Mouse (Mus musculus): ENCODE results near the gene Olfr159. TPM values are rescaled to one million over a fixed set of nuclear protein-coding genes. Genes with fewer than 3 reads are reported as not detected.
"Not testable (repeated sequence)": the region's sequence is repeated elsewhere in the genome, so short reads cannot be mapped to it uniquely, and the experiment has no call there.

The Olfr159 gene
- not detected in 2 replicates for polyA plus RNA-seq (2016; fragmentation: Nextera tagmentation; extraction: Ambion mirVana)

DNA sequence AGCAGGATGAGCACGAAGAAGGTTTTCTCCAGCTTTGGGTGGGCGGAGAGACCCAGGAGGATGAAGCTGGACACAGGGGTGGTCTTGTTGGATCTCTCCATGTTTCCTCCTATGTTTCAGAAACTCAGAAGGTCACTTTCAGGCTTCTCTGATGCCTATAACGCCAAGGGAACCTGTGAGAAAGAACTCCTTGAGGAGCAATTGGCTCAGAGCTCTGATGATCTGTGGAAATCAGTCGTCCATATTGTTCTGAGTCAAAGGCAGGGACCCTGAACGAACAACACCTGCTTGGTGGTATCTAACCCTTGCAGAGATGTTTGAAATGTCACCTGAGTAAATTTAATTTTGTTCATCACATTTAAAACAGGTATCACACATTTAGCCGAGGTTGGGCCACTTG lies at the start of gene Olfr159:
Olfr159 (minus strand) TSS at position 101 of the 400 bp plus-strand sequence.
- Histone ChIP-seq H3K36me3 (no peaks in the 10 kb centered on the region), H3K4me1 (no peaks in the 10 kb centered on the region), H3K27ac (no peak within 1 kb of the TSS), H3K4me2 (no peak within 1 kb of the TSS), H3K9me3 (replicated peaks) (no peaks in the 10 kb centered on the region; the same call in 1 of the 2 replicates), H3K4me3 (no peak within 1 kb of the TSS), H3K9ac (no peak within 1 kb of the TSS), H3K27me3 (replicated peaks) (no peaks in the 10 kb centered on the region)
- WGBS (ENCODE audit: insufficient replicate concordance): 62% methylated on average over 6 of the region's 6 CpGs
- no peak for ATAC-seq

DNA sequence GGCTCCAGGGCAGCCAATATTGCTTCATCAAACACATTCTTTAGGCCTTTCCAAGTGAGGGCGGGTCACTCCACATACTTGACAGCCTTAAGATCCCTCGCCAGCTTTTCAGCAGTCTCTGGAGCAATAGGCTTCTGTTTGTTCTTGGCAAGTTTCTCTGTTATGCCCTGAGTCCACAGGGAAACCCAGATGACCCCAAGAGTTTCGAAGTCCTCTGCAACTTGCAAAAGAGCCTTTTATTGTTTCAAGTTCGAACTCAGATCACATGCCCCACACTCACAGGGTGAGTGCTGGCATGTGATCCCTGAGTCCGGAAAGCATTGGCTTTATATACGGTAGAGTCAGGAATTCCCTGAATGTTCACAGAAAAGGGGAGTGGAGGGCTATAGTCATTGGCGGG lies 28.1 kb upstream of the Olfr159 start:
- no peak overlapping the region for H3K27ac ChIP-seq
- H3K9me3 ChIP-seq (replicated peaks): peaks cover 3% of the 10 kb centered on the region; the same call in 1 of the 2 replicates
- no peak overlapping the region for H3K4me3 ChIP-seq
- H3K4me1 ChIP-seq: no peaks in the 10 kb centered on the region
- no peaks in the 10 kb centered on the region for H3K36me3 ChIP-seq
- no peak overlapping the region for H3K9ac ChIP-seq
- no peaks in the 10 kb centered on the region for H3K27me3 ChIP-seq (replicated peaks)
- ATAC-seq: no peak
- 62% methylated on average over 7 of the region's 7 CpGs for WGBS (ENCODE audit: insufficient replicate concordance)
- no peak overlapping the region for H3K4me2 ChIP-seq

DNA sequence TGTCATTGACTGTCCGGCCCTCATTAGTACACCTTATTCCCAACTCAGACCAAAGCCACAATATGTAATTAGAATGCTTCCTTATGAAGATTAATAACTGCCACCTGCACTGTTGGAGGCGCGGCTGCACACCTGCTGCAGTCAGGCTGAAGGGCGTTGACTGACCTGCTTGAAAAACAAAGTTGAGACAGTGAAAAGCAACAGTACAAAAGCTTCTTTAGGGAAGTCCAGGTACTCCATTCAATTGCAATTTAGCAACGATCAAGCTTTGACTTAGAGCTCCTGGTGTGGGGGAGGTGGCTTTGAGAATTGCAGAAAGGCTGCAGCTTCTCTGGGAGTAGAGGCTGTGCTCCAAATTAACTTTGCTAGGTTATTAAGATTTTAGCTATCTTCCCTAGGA lies 25.0 kb upstream of the Olfr159 start:
- WGBS (ENCODE audit: insufficient replicate concordance): 65% methylated on average over 5 of the region's 5 CpGs
- H3K4me2 ChIP-seq; H3K27me3 ChIP-seq (replicated peaks); H3K4me1 ChIP-seq; H3K9me3 ChIP-seq (replicated peaks); H3K27ac ChIP-seq; H3K4me3 ChIP-seq; H3K9ac ChIP-seq; H3K36me3 ChIP-seq; ATAC-seq: not testable (repeated sequence)

DNA sequence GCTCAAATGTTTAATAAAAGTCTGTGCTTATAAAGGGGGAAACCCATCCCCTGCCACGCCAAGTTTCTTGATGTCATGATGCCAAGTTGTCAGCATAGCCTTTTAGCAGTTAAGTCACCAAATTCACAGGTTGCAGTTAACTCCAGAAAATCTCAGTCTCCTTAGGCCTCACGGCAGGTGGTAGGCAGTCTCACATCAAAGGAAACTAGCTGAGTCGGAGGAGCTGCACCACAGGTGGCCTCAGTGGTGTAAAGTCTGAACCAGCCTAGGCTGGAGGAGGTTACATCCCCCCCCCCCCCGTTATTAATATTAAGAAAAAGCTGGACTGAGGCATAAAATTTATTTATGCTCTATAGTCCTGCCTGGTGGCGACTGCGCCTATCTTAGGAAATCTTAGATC lies 24.5 kb upstream of the Olfr159 start:
- ATAC-seq: no peak
- Histone ChIP-seq H3K9me3 (replicated peaks) (no peaks in the 10 kb centered on the region), H3K27me3 (replicated peaks) (no peaks in the 10 kb centered on the region), H3K4me3 (no peak overlapping the region), H3K36me3 (no peaks in the 10 kb centered on the region), H3K27ac (no peak overlapping the region), H3K9ac (no peak overlapping the region), H3K4me1 (no peaks in the 10 kb centered on the region), H3K4me2 (no peak overlapping the region)
- 67% methylated on average over 6 of the region's 6 CpGs for WGBS (ENCODE audit: insufficient replicate concordance)

- no peak overlapping the region for H3K27ac ChIP-seq
- no peaks in the 10 kb centered on the region for H3K36me3 ChIP-seq
- ATAC-seq: no peak
- no peak overlapping the region for H3K4me2 ChIP-seq
- no peaks in the 10 kb centered on the region for H3K27me3 ChIP-seq (replicated peaks)
- no peak overlapping the region for H3K9ac ChIP-seq
- WGBS (ENCODE audit: insufficient replicate concordance): 17% methylated on average over 2 of the region's 2 CpGs
- no peak overlapping the region for H3K4me3 ChIP-seq
- H3K4me1 ChIP-seq: no peaks in the 10 kb centered on the region
- H3K9me3 ChIP-seq (replicated peaks): no peaks in the 10 kb centered on the region; the same call in 1 of the 2 replicates
Observed at GRCm38 (mm10) chr4:43772304-43772703, 1.5 kb upstream of the Olfr159 start.

DNA sequence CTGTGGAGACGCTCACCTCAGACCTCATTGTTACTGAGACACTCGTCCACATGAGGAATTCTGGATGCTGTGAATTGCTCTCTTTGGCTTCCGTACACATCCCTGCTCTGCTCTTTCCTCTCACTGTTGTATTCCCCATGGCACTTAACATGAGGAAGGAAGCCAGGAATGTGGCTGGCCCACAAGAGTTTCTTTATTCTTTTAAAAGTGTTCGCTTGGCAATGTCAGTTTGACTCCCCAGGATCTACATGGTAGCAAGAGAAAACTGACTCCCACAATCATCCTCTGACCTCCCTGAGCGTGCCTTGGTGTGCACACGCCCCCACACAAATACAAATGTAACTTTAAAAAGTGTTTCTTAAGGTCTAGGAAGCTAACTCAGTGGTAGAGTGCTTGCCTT lies 817 bp upstream of the Olfr159 start:
- ATAC-seq: no peak
- H3K4me2 ChIP-seq: no peak overlapping the region
- H3K9me3 ChIP-seq (replicated peaks): no peaks in the 10 kb centered on the region; the same call in 1 of the 2 replicates
- no peaks in the 10 kb centered on the region for H3K4me1 ChIP-seq
- no peaks in the 10 kb centered on the region for H3K27me3 ChIP-seq (replicated peaks)
- H3K27ac ChIP-seq: no peak overlapping the region
- WGBS (ENCODE audit: insufficient replicate concordance): 49% methylated on average over 6 of the region's 6 CpGs
- no peak overlapping the region for H3K4me3 ChIP-seq
- H3K36me3 ChIP-seq: no peaks in the 10 kb centered on the region
- H3K9ac ChIP-seq: no peak overlapping the region

- no peaks in the 10 kb centered on the region for H3K27me3 ChIP-seq (replicated peaks)
- no peaks in the 10 kb centered on the region for H3K4me1 ChIP-seq
Observed at GRCm38 (mm10) chr4:43769374-43769773, 1.4 kb downstream of the Olfr159 start.

GRCm38 (mm10) chr4:43768341-43768740 lies 2.5 kb downstream of the Olfr159 start:
- H3K27me3 ChIP-seq (replicated peaks): no peaks in the 10 kb centered on the region
- no peak overlapping the region for H3K9ac ChIP-seq
- no peaks in the 10 kb centered on the region; the same call in 1 of the 2 replicates for H3K9me3 ChIP-seq (replicated peaks)
- 67% methylated on average over 5 of the region's 5 CpGs for WGBS (ENCODE audit: insufficient replicate concordance)
- H3K27ac ChIP-seq: no peak overlapping the region
- H3K4me3 ChIP-seq: no peak overlapping the region
- H3K4me1 ChIP-seq: no peaks in the 10 kb centered on the region
- H3K4me2 ChIP-seq: no peak overlapping the region
- no peaks in the 10 kb centered on the region for H3K36me3 ChIP-seq
- no peak for ATAC-seq

More at GRCm38 (mm10) chr4:43769374-43769773, 1.4 kb downstream of the Olfr159 start:
- Histone ChIP-seq H3K4me2 (no peak overlapping the region), H3K9me3 (replicated peaks) (no peaks in the 10 kb centered on the region; the same call in 1 of the 2 replicates), H3K27ac (no peak overlapping the region), H3K9ac (no peak overlapping the region), H3K4me3 (no peak overlapping the region), H3K36me3 (no peaks in the 10 kb centered on the region)
- no peak for ATAC-seq
- 69% methylated on average over 2 of the region's 2 CpGs for WGBS (ENCODE audit: insufficient replicate concordance)

DNA sequence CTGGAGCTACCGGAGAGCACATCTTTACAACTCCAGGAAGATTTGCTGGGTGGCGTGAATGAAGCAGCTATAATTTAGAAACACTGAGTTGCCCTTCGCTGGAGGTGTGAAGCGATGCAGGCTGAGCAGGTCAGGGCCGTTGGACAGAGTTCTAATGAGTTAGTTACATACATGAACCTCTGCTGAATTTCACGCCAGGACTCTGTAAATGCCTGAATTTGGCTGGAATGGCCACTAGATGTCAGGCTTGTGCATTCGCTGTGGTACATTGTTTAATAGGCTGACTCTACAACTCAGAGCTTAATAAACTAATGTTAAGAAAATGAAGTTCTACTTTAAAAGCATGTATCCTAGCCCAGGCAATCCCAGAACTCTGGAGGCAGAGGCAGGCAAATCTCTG lies 7.4 kb downstream of the Olfr159 start:
- Histone ChIP-seq H3K27me3 (replicated peaks) (no peaks in the 10 kb centered on the region), H3K4me2 (no peak overlapping the region), H3K9me3 (replicated peaks) (no peaks in the 10 kb centered on the region), H3K27ac (no peak overlapping the region), H3K4me1 (no peaks in the 10 kb centered on the region), H3K4me3 (no peak overlapping the region), H3K9ac (no peak overlapping the region), H3K36me3 (no peaks in the 10 kb centered on the region)
- no peak for ATAC-seq
- 18% methylated on average over 7 of the region's 7 CpGs for WGBS (ENCODE audit: insufficient replicate concordance)

DNA sequence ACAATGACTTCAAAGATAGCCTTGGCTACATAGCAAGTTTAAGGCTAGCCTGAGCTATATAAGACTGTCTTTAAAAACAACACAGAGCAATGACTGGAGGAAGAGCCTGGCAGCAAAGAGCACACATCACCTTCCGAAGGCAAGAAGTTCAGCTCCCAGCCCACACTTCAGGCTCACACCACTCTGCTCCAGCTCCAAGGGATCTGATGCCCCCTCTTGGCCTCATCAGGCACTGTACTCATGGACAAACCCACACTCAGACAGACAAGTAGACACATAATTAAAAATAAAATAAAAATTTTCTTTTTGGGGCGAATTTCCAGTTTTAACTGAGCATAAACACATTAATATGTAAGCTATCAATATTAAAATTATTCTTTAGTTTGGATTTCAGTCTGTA lies 9.5 kb downstream of the Olfr159 start:
- no peaks in the 10 kb centered on the region for H3K4me1 ChIP-seq
- H3K27me3 ChIP-seq (replicated peaks): no peaks in the 10 kb centered on the region
- no peak overlapping the region for H3K27ac ChIP-seq
- ATAC-seq: no peak
- no peak overlapping the region for H3K4me2 ChIP-seq
- WGBS (ENCODE audit: insufficient replicate concordance): 51% methylated on average over 2 of the region's 2 CpGs
- no peak overlapping the region for H3K4me3 ChIP-seq
- no peaks in the 10 kb centered on the region for H3K36me3 ChIP-seq
- no peak overlapping the region for H3K9ac ChIP-seq
- no peaks in the 10 kb centered on the region for H3K9me3 ChIP-seq (replicated peaks)

GRCm38 (mm10) chr4:43760460-43760859 lies 10.3 kb downstream of the Olfr159 start:
- 64% methylated on average over 10 of the region's 10 CpGs for WGBS (ENCODE audit: insufficient replicate concordance)
- H3K4me1 ChIP-seq: no peaks in the 10 kb centered on the region
- H3K9me3 ChIP-seq (replicated peaks): no peaks in the 10 kb centered on the region
- no peak overlapping the region for H3K27ac ChIP-seq
- no peak overlapping the region for H3K4me3 ChIP-seq
- H3K27me3 ChIP-seq (replicated peaks): no peaks in the 10 kb centered on the region
- H3K9ac ChIP-seq: no peak overlapping the region
- ATAC-seq: no peak
- no peaks in the 10 kb centered on the region for H3K36me3 ChIP-seq
- H3K4me2 ChIP-seq: no peak overlapping the region

DNA sequence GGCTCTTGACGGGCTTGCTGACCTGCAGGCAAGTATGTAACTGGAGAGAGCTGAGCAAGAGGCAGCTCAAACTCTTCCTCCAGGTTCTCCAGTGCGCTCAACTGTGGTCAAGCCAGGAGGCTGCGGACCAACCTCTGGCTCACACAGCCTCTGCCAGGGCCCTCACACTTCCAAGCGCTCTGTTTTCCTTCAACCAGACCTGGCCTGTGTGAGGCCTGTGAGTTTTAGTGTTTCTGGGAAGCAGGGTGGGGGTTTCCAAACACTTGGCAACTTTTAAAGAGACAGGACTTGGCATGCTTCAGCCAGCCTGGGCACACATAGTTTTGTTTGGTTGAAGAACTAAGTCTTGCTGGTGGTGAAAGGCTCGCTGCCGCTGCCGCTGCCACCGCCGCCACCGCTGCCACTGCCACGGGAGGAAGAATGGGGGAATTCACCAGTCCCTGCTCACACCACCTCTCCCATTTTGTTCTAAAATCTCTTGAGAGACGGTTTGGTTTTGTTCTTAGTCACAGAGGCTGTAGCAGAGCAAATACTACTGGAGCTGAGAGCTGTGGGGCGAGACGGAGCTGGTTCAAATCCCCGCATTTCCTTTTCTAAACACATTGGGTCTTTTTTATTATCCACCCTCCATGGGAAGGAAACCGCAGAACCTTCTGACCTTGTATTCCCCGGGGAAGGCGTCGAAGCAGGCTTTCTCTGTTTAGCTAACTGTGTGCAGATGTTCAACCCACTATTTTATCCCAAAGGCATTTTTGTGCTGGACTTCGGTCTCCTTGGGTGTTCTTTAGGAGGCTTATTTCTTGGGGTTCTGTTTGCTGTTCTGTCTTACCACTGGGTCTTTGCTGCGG lies 11.0 kb downstream of the Olfr159 start:
- no peak overlapping the region for H3K4me2 ChIP-seq
- 75% methylated on average over 21 of the region's 21 CpGs for WGBS (ENCODE audit: insufficient replicate concordance)
- no peaks in the 10 kb centered on the region for H3K27me3 ChIP-seq (replicated peaks)
- H3K4me3 ChIP-seq: no peak overlapping the region
- H3K9me3 ChIP-seq (replicated peaks): no peaks in the 10 kb centered on the region
- H3K9ac ChIP-seq: no peak overlapping the region
- H3K4me1 ChIP-seq: no peaks in the 10 kb centered on the region
- no peaks in the 10 kb centered on the region for H3K36me3 ChIP-seq
- no peak for ATAC-seq
- no peak overlapping the region for H3K27ac ChIP-seq
